ENCODE assay signal across 9 mouse cellular contexts in genomic region chr5:33203691-33204242, GRCm38 (mm10). TPM values are rescaled to one million over a fixed set of nuclear protein-coding genes. Genes with fewer than 3 reads are reported as not detected.
DNase-seq lines count a peak whose midpoint lies in the region; ATAC-seq and TF ChIP-seq lines count a peak whose summit lies in the region.
"Had no signal": no experiment of that assay in that cellular context is flagged by ENCODE, and none has a peak within 500 bp of the region (broad histone marks: within the 10 kb centered on the region; RNA-seq: fewer than 3 reads in every experiment).

No protein-coding gene starts in this region.

- H3K27ac ChIP-seq in heart, embryonic 13.5 days (replicated peaks) = no peak overlapping the region
- no peak overlapping the region for H3K27ac ChIP-seq in kidney, postnatal 0 days
- H3K27ac ChIP-seq in liver, embryonic 12.5 days = no peak overlapping the region
- H3K27ac ChIP-seq in stomach, embryonic 14.5 days (ENCODE audit: low read length) = peak overlapping the region; percentile 44; the same call in 1 of the 2 replicates
- H3K27ac ChIP-seq: macrophage had no signal

- peak; percentile 100 for TF ChIP-seq CTCF in kidney, postnatal 0 days (IDR thresholded peaks at IDR 0.05; ENCODE audit: low read depth)

- H3K4me1 ChIP-seq in erythroblast, embryonic 14.5 days (ENCODE audit: control insufficient read depth) = peaks cover 39% of the 10 kb centered on the region
- peaks cover 19% of the 10 kb centered on the region for H3K4me1 ChIP-seq in heart, embryonic 13.5 days
- H3K4me1 ChIP-seq in kidney, postnatal 0 days (replicated peaks; ENCODE audit: insufficient read depth, low read length) = no peaks in the 10 kb centered on the region
- H3K4me1 ChIP-seq in liver, embryonic 12.5 days = peaks cover 38% of the 10 kb centered on the region
- H3K4me1 ChIP-seq in stomach, embryonic 14.5 days (ENCODE audit: control insufficient read depth, insufficient read depth, low read length) = 0 out of 2 replicates have a peak, but pooled peaks cover 4% of the 10 kb centered on the region

- peak; percentile 44 to 69 for DNase-seq in CD8-positive naive resting alpha-beta T cell, adult 2 months (ENCODE audit: low read depth in 2 of 2, low spot score in 2 of 2)
- peak; percentile 50 for DNase-seq in brain, embryonic 18.5 days (ENCODE audit: low read depth, low spot score)
- DNase-seq in kidney, postnatal 0 days (ENCODE audit: low spot score) = peak; percentile 96
- DNase-seq in natural killer cell, adult 2 months (ENCODE audit: low spot score in 2 of 2) = peak; percentile 57 to 69

- H3K4me3 ChIP-seq in erythroblast, embryonic 14.5 days (replicated peaks) = peak overlapping the region; percentile 19
- H3K4me3 ChIP-seq in heart, embryonic 13.5 days = peak overlapping the region; percentile 33
- H3K4me3 ChIP-seq in kidney, postnatal 0 days (replicated peaks; ENCODE audit: low read depth, low read length) = no peak overlapping the region
- peak overlapping the region; percentile 20; the same call in 1 of the 2 replicates for H3K4me3 ChIP-seq in liver, embryonic 12.5 days
- no peak overlapping the region for H3K4me3 ChIP-seq in stomach, embryonic 14.5 days (ENCODE audit: low read depth, low read length)

- H3K9me3 ChIP-seq in erythroblast, embryonic 14.5 days (ENCODE audit: control insufficient read depth, low read length) = no peaks in the 10 kb centered on the region
- H3K9me3 ChIP-seq in heart, embryonic 13.5 days = no peaks in the 10 kb centered on the region
- no peaks in the 10 kb centered on the region for H3K9me3 ChIP-seq in kidney, postnatal 0 days (replicated peaks; ENCODE audit: low read length)
- H3K9me3 ChIP-seq in liver, embryonic 12.5 days (replicated peaks) = no peaks in the 10 kb centered on the region
- H3K9me3 ChIP-seq in stomach, embryonic 14.5 days (ENCODE audit: control insufficient read depth, low read depth, low read length) = no peaks in the 10 kb centered on the region

- H3K9ac ChIP-seq in heart, embryonic 13.5 days = peak overlapping the region; percentile 73
- H3K9ac ChIP-seq in kidney, postnatal 0 days (ENCODE audit: low read depth, low read length) = no peak overlapping the region
- H3K9ac ChIP-seq in liver, embryonic 12.5 days = no peak overlapping the region
- H3K9ac ChIP-seq in stomach, embryonic 14.5 days (replicated peaks; ENCODE audit: low read depth, low read length) = no peak overlapping the region

- 12% methylated on average over 9 of the region's 9 CpGs for WGBS in heart, embryonic 13.5 days
- WGBS in kidney, postnatal 0 days = 6% methylated on average over 9 of the region's 9 CpGs
- 12% methylated on average over 9 of the region's 9 CpGs for WGBS in liver, embryonic 12.5 days (ENCODE audit: insufficient replicate concordance)
- WGBS in stomach, embryonic 14.5 days = 9% methylated on average over 9 of the region's 9 CpGs

- ATAC-seq in heart, embryonic 13.5 days (ENCODE audit: extremely low read depth, insufficient number of reproducible peaks, low FRiP score, low TSS enrichment) = 0 out of 2 replicates have a peak, but pooled peaks have one; percentile 20
- peak; percentile 65; the same call in 1 of the 2 replicates for ATAC-seq in kidney, postnatal 0 days (replicated peaks; ENCODE audit: low FRiP score, low read depth)
- ATAC-seq in liver, embryonic 12.5 days = peak; percentile 66
- ATAC-seq in stomach, embryonic 14.5 days (ENCODE audit: insufficient number of reproducible peaks, insufficient read depth, low FRiP score, low read depth) = peak; percentile 82; the same call in 1 of the 2 replicates

- H3K36me3 ChIP-seq in erythroblast, embryonic 14.5 days (ENCODE audit: control insufficient read depth) = no peaks in the 10 kb centered on the region
- no peaks in the 10 kb centered on the region for H3K36me3 ChIP-seq in heart, embryonic 13.5 days
- H3K36me3 ChIP-seq in kidney, postnatal 0 days (ENCODE audit: insufficient read depth, low read length) = no peaks in the 10 kb centered on the region
- no peaks in the 10 kb centered on the region for H3K36me3 ChIP-seq in liver, embryonic 12.5 days
- H3K36me3 ChIP-seq in stomach, embryonic 14.5 days (ENCODE audit: control insufficient read depth, insufficient read depth, low read length) = no peaks in the 10 kb centered on the region

- H3K4me2 ChIP-seq in heart, embryonic 13.5 days = peak overlapping the region; percentile 68
- peak overlapping the region; percentile 40 for H3K4me2 ChIP-seq in kidney, postnatal 0 days (ENCODE audit: low read length)
- H3K4me2 ChIP-seq in liver, embryonic 12.5 days = peak overlapping the region; percentile 57
- H3K4me2 ChIP-seq in stomach, embryonic 14.5 days (replicated peaks; ENCODE audit: low read depth, low read length) = peak overlapping the region; percentile 39

- H3K27me3 ChIP-seq in erythroblast, embryonic 14.5 days (ENCODE audit: control insufficient read depth) = peaks cover 2% of the 10 kb centered on the region; the same call in 1 of the 2 replicates
- H3K27me3 ChIP-seq in heart, embryonic 13.5 days (replicated peaks) = no peaks in the 10 kb centered on the region
- H3K27me3 ChIP-seq in kidney, postnatal 0 days (ENCODE audit: insufficient read depth, low read length) = no peaks in the 10 kb centered on the region
- H3K27me3 ChIP-seq in liver, embryonic 12.5 days (replicated peaks) = peaks cover 13% of the 10 kb centered on the region; the same call in 1 of the 2 replicates
- no peaks in the 10 kb centered on the region for H3K27me3 ChIP-seq in stomach, embryonic 14.5 days (ENCODE audit: control insufficient read depth, insufficient read depth, low read length)

RNA-seq across cellular contexts. Expression of gene Spon2, which starts 14.5 kb away (rescaled TPM):
- 0.05 and 0.15 TPM in 2 replicates for polyA plus RNA-seq in erythroblast, embryonic 14.5 days (2012)
- polyA plus RNA-seq in heart, embryonic 13.5 days (2015; fragmentation: Nextera tagmentation; extraction: Ambion mirVana) = 89.8 and 95.2 TPM in 2 replicates
- 6.7 and 7.4 TPM in 2 replicates for polyA plus RNA-seq in kidney, postnatal 0 days (2015; fragmentation: Nextera tagmentation; extraction: Ambion mirVana)
- 4.8 and 5.4 TPM in 2 replicates for polyA plus RNA-seq in liver, embryonic 12.5 days (2016; fragmentation: Nextera tagmentation; extraction: Ambion mirVana)
- 23.6 and 23.7 TPM in 2 replicates for polyA plus RNA-seq in stomach, embryonic 14.5 days (2014; fragmentation: Nextera tagmentation; extraction: Ambion mirVana)
- polyA plus RNA-seq: macrophage had no signal

Comparison
In these comparisons a context has a peak if more than half of its experiments do, and no peak if none do; other contexts are left out.
1. H3K4me3 ChIP-seq: peak in erythroblast, embryonic 14.5 days (single experiment), heart, embryonic 13.5 days (single experiment) and liver, embryonic 12.5 days (single experiment); none in kidney, postnatal 0 days (single experiment) and stomach, embryonic 14.5 days (single experiment).
2. ATAC-seq: peak in every context shown above with its lines; median percentile 82 in stomach, embryonic 14.5 days; 66 in liver, embryonic 12.5 days; 65 in kidney, postnatal 0 days; 20 in heart, embryonic 13.5 days.
3. Peak in every context shown above with its lines, with median percentiles within 50 percentile points of each other: DNase-seq and H3K4me2 ChIP-seq.